Mouse (Mus musculus) thymus, postnatal 10 days (tissue): ENCODE data around the gene Abca4.
"Not testable (repeated sequence)": the region's sequence is repeated elsewhere in the genome, so short reads cannot be mapped to it uniquely, and the experiment has no call there.

Experiments used
- DNase-seq, 2 experiments: peaks; one replicate each; pipeline ENCODE4 v3.0.0; 2021; ENCODE audit warnings: low spot score in 2 of 2

The Abca4 gene

DNA sequence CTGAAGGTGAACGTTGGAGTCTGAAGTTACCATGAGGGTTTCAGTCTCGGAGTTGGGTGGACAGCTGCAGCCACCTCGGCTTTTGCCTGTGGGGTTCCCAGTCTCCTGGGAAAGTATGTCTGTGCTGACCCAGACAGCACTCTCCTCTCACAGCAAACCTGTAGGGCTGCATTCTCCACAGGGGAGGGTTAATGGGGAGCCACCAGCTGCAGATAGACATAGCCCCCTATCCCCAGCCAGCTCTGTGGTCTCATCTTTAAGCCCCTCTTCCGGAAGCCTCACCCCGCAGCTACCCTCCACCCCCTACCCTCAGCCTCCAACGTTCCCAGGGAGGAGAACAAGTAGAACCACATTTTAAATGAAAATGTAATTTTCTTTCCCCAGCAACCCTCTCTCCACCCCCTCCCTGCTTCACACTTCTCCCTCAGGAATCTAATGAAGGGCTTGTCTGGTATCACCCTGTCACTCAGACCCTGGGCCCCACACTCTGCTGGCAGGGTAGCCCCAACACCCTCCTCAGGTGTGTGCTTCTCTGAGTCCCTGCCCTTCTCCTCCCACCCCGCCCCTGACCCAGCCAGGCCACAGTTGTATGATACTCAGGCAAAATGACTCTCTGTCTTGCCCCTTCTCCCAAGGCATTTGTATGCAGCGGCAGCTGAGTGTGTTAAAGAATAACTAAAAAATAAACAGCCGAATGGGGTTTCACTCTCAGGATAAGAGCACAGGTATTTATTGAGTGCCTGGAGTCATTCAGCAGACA is 14.4 kb downstream of the Abca4 start:
- no peak for DNase-seq

DNA sequence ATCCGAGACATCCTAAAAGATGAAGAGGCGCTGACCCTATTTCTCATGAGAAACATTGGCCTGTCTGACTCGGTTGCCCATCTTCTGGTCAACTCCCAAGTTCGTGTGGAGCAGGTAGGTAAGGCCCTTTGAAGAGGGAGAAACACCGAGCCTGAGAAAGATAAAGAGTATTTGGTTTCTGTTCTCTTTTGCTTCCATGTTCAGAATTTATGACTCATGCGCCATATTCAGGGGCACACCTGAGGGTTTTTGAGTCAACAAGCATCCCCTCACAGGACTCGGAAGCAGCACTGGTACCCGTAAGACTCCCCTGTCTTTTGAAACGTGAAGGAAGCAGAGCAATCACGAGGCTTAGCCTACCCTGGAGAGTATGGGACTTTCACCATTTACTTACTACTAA is 18.3 kb downstream of the Abca4 start:
- no peak for DNase-seq

DNA sequence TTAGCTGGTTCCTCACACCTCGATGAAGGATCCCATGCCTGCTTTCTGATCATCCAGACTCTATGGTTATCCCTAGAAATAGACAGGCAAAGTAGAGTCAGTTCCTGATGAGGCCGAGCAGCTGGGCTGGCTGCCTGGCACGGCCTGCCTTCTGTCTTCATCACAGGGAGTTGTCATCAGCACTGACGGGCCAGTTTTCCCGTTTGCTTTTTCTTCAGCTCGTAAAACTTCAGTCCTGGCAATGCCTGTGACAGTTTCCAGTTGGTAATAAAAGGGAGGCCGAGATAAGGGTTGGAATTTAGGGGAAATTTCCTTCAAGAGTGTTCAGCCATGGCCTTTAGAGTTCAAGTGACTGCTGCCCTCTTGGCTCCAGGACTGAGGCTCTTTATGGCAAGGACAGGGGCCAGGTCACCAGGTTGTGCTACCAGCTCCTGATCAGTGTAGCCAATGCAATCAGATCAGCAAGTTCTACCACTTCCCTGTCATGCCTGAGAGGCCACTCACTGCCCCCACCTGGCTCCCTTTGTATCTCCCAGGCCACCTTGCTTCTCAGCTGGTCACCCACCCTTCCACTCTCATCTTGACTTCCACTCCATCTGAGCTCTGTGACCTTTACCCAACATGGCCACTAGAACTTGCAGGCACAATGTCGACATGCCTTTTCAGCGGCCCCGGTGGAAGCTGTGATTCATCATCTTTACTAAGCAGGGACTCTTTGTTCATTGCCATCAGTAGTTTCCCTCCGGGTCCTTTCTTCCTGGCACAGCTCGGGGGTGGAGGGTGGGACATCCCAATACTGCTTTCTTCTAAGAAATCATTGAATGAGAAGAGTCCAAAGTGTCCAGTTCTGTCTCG is 20.5 kb downstream of the Abca4 start:
- DNase-seq = no peak

DNA sequence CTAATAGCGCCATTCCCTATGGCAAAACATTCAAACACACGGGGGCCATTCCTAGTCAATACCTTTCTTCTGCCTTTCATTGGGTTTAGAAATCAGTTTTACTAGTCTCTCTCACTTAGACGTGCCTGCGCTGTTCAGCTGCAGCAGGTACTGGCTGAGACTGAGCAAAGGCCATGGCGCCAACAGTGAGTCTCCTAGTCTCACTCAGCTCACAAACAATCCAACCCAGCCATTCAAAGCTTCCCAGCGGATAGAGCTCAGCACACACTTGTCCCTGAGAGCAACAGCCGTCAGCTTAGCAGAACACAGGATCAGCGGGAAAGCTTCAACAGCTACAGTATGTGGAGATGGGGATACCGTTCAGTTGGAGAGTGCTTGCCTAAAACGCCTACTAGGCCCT is 27.5 kb downstream of the Abca4 start:
- no peak for DNase-seq

DNA sequence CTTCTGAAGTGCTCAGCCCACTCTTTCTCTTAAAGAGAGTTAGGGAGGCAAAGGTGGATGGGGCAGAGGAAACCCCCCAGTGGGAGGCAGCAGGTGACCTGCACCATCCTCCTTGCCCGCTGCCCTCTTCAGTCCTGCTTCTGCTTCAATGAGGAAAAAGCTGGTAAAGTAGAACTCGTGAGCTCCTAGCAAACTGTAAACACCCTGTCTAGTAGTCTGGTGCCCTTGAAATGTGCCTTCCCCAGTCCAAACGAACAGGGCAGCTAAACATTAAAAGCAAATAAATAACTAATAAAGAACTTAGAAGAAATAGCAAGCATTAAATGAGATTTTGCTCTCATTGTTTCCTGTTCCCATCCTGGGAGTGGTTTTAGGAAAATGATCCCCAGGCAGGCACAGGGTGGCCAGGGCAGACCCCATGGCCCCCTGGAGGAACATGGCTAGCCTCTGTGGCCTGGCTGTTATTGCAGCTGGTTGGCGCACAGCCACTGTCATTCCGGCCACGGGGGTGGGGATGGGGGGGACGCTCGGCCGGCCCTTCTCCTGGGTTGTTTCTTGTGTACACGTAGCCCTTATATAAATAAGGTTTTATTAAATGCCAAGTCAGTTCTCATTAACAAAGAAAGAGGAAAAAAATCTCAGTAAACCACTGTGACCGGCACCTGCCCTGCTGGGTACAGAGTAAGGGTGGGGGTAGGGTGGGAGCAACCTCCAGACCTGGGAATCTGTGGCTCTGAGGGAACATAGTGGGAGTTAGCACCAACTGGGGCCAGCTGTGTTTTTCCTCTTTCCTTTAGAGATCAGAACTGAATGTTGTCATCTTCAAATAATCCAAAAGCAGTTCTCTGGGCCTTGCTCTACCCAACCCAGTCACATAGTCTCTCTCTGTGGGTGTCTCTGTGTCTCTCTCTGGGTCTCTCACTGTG is 28.7 kb downstream of the Abca4 start:
- DNase-seq = no peak

DNA sequence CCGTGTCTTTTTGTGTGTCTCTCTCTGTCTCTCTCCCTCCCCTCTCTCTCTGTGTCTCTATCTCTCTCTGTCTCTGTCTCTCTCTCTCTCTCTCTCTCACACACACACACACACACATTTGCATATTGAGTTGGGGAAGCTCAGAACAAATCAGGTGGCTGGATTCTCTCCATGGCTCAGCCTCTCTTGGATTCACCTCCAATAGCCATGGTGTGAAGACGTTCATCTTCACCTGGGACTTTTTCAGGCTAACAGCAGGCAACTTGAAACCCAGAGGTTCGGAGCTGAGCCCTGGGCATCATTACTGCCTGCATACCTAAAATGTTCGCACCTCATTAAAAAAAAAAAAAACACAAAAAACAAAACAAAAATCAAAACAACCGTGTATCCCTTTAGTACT is 29.4 kb downstream of the Abca4 start:
- DNase-seq = no peak

DNA sequence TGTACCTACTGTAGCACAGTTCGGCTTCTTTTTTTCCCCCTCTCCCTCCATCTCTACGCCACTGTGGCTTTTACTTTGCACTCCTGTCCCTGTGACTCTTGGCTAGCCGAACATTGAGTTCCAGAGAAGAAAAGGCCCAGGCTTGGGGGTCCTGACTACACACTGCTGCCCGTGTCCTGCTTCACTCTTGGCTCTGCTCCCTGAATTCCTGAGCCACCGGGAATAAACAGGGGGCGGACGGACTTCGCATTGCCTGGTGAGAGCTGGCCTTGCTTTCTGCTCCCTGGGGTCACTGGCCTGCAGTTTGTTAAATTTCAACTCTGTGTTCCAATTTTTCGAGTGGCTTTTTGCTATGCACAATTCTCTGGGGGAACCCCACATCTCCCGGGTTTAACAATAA is 30.1 kb downstream of the Abca4 start:
- DNase-seq = no peak

DNA sequence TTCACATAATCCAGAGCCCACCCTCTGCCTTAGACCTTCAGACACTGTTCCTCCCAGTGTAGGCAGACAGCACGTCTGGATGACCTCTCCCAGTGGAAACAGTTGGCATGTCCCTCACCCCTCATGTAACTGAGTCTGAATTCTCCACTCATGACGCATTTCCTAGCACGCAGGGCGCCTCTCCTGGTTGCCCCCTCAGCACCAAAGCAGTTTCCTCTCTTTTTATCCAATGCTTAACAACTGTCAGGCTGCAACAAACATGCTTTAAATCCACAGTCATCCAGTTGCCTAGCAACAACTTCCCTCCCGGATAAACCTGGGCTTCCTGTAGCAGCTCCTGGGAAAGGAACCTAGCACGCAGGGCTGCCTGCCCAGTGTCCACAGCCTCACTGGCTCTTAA is 33.9 kb downstream of the Abca4 start:
- DNase-seq = no peak

DNA sequence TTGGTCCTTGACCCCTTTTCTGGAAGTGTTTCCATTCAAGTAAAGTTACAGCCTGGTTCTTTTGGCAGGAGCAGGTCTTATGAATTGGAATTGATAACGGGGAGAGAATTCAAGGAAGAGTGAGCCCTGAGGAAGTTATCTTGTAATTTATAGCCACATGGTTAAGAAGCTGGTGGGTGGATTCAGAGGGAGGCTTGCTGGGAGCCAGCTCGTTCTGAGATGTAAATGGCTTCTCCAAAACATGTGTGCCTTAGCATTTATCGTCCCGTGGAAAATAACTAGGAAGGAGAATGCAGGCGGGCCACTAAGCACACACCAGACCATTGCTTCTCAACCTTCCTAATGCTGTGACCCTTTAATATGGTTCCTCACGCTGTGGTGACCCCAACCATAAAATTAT is 34.9 kb downstream of the Abca4 start:
- no peak for DNase-seq

DNA sequence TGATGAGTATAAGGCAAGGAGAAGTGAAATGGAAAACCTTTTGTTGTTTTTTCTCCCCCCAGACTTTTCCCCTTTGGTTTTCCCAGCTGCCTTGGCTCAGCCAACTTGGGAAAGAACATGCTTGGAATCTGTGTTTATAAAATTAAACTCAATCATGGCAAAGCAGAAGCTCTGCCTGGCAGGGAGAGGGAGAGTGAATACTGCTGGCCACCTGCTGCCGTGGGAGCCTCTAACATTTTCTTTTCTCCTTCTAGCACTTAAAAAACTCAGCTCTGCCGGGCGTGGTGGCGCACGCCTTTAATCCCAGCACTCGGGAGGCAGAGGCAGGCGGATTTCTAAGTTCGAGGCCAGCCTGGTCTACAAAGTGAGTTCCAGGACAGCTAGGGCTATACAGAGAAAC is 37.4 kb downstream of the Abca4 start:
- not testable (repeated sequence) for DNase-seq

DNA sequence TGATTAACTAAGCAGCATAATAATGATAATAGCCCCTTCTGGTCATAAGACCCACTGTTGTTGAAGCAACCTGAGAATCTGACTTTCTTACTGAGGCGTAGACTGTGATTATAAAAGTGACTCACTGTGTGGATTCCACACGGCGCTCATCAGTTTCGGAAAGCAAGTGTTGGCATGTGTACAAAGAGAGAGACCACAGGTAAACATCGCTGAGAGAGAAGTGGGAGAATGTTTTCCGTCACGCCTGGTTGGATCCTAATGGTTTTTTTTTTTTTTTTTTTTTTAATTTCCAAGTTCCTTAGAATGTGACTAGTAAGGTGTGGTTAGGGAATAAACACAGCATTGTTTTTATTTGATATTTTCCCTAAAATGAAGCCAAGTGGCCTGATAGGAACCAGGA is 38.1 kb downstream of the Abca4 start:
- no peak for DNase-seq

DNA sequence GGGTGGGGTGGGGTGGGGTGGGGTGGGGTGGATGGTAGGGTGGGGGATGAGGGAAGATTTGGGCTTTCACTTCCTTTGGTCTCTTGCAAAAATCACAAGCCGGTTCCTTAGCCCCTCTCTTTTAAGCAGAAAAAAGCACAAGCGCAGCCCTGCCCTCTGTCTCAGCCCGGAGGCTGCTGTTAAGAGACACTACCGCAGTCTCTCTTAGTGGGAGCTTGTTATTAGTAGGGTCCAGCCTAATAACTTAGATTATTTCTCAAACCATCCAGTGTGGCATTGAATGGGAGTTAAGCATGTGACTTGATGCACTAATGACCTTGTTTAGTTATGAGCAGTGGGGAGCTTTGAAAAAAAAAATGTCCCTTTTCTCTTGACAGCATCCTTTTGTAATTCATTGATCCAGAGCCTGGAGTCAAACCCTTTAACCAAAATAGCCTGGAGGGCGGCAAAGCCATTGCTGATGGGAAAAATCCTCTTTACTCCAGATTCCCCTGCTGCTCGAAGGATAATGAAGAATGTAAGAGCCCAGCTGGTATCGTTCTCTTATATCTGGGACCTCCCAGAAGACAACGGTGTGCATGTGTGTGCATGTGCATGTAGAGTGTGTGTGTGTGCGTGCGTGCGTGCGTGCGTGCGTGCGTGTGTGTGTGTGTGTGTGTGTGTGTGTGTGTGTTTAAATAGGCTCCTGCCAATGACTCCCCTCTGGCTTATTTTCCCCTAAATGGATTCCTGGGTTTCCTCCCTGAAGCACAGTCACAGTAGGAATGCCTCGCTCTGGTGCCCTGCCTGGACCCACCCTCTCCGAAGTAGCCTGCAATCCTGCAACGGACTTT is 41.1 kb downstream of the Abca4 start:
- DNase-seq = no peak

DNA sequence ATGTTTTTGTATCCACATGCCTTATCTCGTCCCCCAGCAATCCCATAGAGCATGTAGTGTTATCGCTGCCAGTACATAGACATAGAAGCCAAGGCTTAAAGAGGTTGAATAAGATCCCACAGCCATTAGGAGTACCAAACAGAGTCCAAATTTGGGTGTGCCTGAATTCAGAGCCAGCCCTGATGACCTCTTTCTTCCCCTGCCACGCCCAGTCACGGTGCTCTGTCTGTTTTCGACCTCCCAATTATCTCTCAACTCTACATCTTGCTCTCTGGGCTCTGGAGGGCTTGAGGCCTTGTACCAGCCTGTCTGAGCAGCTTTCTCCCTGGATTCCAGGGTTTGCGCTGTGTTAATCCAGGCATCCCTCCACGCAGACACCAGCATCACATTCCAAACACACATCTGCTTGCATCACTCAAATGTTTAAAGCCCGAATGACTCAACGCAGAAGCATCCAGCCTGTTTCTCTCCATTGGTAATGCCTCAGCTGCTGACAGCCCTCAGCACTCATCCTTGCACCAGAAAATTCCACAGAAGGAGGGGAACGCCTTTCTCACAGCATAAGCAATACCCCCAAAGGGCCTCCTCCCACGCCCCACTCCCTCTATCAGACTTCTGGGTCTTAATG is 43.9 kb downstream of the Abca4 start:
- no peak for DNase-seq

DNA sequence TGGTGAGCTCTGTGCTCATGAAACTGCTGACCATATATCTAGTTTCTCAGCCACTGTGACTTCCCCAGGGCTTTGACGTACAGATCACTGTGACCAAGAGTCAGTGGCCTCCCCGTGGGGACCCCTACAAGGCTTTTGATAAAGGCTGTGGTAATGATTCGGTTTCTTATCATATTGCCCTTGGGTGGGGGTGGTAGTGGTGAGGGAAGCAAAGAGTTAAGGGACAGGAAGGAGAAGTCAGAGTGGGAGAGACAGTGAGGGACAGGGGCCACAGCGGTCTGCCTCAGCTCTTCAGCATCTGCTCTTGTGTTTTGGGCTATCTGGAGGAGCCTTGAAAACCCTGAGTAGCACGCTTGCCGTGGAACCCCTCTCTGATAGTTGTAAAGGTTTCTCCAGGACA is 46.1 kb downstream of the Abca4 start:
- DNase-seq = no peak

DNA sequence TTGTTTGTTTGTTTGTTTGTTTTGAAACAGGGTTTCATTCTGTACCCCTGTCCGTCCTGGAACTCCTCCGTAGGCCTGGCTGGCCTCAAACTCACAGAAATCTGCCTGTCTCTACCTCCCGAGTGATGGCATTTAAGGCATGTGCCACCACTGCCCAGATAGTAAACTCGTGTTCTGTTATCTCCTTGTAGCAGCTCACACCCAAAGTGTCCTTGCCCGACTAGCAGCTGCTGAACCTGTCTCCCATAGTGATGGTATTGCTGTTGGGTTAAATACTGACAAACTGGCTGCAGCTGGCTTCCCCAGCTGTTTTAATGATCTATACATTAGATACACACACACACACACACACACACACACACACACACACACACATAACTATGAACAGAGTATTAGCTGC is 55.5 kb downstream of the Abca4 start:
- DNase-seq = no peak

DNA sequence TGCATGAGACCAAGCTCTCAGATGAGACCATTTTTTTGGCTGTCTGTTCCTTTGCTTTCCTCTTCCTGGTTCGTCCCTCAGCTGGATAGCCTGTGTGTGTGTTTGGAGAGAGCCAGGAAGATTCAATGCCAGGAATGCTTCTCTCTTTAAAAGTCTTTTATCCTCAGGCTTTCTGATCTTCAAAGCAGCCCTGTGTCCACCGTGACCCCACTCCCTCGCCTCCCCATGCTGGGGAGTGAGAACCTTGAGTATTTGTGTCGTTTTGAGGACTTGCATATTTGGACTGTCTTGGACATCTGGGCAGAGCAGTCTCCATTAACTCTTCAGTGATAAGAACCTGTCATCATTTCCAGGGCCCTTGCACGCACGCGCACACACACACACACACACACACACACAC is 57.8 kb downstream of the Abca4 start:
- DNase-seq = no peak

DNA sequence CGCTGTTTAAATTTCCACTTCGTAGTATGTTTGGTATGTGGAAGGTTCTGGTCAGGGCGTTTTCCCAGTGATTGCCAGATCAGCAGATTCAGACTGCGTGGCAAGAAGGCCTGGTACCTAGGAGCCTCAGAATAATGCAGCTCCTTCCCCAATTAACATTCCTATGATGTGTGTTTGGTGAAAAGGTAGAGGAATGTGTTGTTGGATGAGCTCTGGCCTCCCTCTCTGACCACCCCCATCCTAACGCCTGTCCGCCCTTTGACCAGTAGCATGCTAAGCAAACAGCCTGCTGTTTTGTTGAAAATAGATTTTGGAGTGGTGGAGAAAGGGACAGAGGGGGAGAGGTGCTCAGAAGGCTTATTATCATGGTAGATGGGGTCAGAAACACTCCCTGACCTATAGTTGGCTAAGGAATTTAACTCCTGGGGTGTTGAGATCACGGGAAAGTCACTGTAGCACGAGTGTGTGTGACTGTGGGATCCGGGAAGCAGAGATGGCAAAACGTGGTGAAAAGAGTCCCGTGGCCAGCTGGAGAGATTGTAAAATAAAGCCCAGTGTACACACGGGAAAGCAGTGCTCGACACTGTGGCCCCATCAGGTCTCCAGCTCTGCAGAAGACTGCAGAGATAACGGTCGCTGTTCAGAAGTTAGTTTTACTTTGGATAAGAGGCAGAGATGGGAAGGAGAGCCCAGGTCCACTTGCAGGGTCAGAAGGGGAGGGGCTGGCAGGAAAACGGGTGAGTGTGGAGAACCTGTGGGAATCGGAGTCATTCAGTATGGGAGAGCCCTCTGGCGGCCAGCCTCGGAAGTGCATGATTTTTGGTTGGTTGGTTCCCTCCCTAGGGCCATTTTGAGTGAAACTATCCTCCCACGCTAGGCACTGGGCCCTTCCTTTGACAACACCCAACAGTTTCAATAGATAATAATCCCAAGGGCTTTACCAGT is 59.9 kb downstream of the Abca4 start:
- peak; percentile 20 to 70 for DNase-seq

DNA sequence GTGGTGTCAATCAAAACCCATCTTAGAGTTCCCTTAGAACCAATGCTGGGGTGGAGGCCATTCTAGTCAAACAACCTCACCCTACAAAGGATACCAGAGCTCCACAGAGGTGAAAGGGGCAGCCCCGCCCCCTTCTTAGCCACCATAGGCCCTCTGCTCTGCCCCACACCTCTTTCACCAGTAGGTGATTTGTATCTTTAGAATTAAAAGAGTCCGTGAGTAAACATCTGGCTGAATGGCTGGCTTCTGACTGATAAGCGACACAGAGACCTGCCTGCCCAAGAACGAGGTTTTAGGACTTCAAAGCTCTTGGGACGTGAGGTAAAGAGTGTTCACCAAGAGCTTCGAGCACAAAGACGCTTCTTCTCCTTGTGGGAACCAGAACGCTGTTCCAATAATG is 62.7 kb downstream of the Abca4 start:
- DNase-seq = no peak

DNA sequence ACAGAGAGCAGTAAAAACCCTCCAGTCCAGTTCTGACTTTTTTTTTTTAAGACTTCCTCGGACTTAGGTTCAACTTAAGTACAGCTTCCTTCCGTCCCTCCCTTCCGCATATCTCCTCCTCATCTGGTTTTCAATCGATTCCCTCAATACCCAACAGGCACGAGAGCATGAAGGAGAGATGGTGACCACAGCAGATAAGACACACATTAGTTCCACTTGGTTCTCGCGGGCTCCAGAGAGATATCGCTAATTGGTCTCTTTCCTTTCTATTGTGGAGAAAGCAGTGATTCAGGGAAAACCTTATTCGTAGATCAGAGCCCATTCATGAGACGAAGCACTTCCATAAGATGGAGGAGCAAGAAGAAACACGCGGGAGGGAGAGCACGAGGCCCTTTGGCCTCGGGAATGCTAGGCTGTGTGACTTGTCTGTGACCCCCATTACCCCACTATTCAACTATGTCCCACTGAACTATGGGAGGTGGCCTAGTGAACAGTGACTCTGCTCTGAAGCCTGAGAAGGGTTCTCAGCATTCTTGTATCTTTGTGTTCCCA is 63.5 kb downstream of the Abca4 start:
- DNase-seq = no peak
